In genomic region chr7:43796355-43796754, GRCm38 (mm10) we compare ENCODE assay signal across 11 mouse cellular contexts. TPM values are rescaled to one million over a fixed set of nuclear protein-coding genes. Genes with fewer than 3 reads are reported as not detected.
DNase-seq lines count a peak whose midpoint lies in the region; ATAC-seq and TF ChIP-seq lines count a peak whose summit lies in the region.
"Had no signal": no experiment of that assay in that cellular context is flagged by ENCODE, and none has a peak within 500 bp of the region (broad histone marks: within the 10 kb centered on the region; RNA-seq: fewer than 3 reads in every experiment).

No protein-coding gene starts in this region.

- 0 out of 2 replicates have a peak, but pooled peaks have one; percentile 12 for ATAC-seq in lung, postnatal 0 days
- ATAC-seq in forebrain, embryonic 14.5 days = no peak
- ATAC-seq in limb, embryonic 13.5 days (ENCODE audit: low FRiP score, low read depth) = no peak
- ATAC-seq in stomach, embryonic 15.5 days (ENCODE audit: insufficient read depth, low FRiP score, low read depth) = peak; percentile 11; the same call in 1 of the 2 replicates

- peak; percentile 17 for DNase-seq in lung, postnatal 0 days (ENCODE audit: low spot score)
- DNase-seq in lung, postnatal 25 days (ENCODE audit: low spot score) = no peak
- DNase-seq in forebrain, embryonic 14.5 days (ENCODE audit: low spot score) = no peak
- no peak for DNase-seq in urinary bladder, adult 2 months (ENCODE audit: low spot score)
- DNase-seq in thymus, postnatal 10 days (ENCODE audit: low spot score in 2 of 2) = no peak
- DNase-seq in embryo, embryonic 10.5 days (ENCODE audit: low spot score) = no peak
- DNase-seq: adrenal gland, postnatal 10 days had no signal

- no peaks in the 10 kb centered on the region for H3K9me3 ChIP-seq in lung, postnatal 0 days (ENCODE audit: low read length)
- no peaks in the 10 kb centered on the region for H3K9me3 ChIP-seq in forebrain, embryonic 14.5 days (replicated peaks; ENCODE audit: control insufficient read depth, low read length)
- no peaks in the 10 kb centered on the region for H3K9me3 ChIP-seq in limb, embryonic 13.5 days
- H3K9me3 ChIP-seq in stomach, embryonic 15.5 days = no peaks in the 10 kb centered on the region

- no peak for TF ChIP-seq CTCF in lung, postnatal 0 days (IDR thresholded peaks at IDR 0.05)

- peak overlapping the region; percentile 78 for H3K4me2 ChIP-seq in lung, postnatal 0 days (replicated peaks; ENCODE audit: low read depth, low read length)
- peak overlapping the region; percentile 60 for H3K4me2 ChIP-seq in forebrain, embryonic 14.5 days (ENCODE audit: low read length)
- peak overlapping the region; percentile 78 for H3K4me2 ChIP-seq in limb, embryonic 13.5 days (replicated peaks)
- H3K4me2 ChIP-seq in stomach, embryonic 15.5 days = peak overlapping the region; percentile 93

- TF ChIP-seq EP300 in lung, postnatal 0 days (IDR thresholded peaks at IDR 0.05) = no peak

- H3K4me3 ChIP-seq in lung, postnatal 0 days (ENCODE audit: low read depth, low read length) = peak overlapping the region; percentile 50
- H3K4me3 ChIP-seq in forebrain, embryonic 14.5 days (ENCODE audit: low read depth, low read length) = peak overlapping the region; percentile 40
- H3K4me3 ChIP-seq in limb, embryonic 13.5 days = peak overlapping the region; percentile 53
- peak overlapping the region; percentile 52 for H3K4me3 ChIP-seq in stomach, embryonic 15.5 days (replicated peaks)

- no peak overlapping the region for H3K9ac ChIP-seq in lung, postnatal 0 days (replicated peaks; ENCODE audit: low read depth)
- H3K9ac ChIP-seq in forebrain, embryonic 14.5 days (ENCODE audit: low read length) = peak overlapping the region; percentile 38; the same call in 1 of the 2 replicates
- peak overlapping the region; percentile 64 for H3K9ac ChIP-seq in limb, embryonic 13.5 days
- no peak overlapping the region for H3K9ac ChIP-seq in stomach, embryonic 15.5 days

- WGBS in lung, postnatal 0 days = 8% methylated on average over 8 of the region's 8 CpGs
- 8% methylated on average over 8 of the region's 8 CpGs for WGBS in forebrain, embryonic 14.5 days
- 5% methylated on average over 8 of the region's 8 CpGs for WGBS in limb, embryonic 13.5 days
- 9% methylated on average over 8 of the region's 8 CpGs for WGBS in stomach, embryonic 15.5 days

- H3K36me3 ChIP-seq in lung, postnatal 0 days (ENCODE audit: insufficient read depth, low read length) = no peaks in the 10 kb centered on the region
- no peaks in the 10 kb centered on the region for H3K36me3 ChIP-seq in forebrain, embryonic 14.5 days (ENCODE audit: control insufficient read depth, insufficient read depth, low read length)
- no peaks in the 10 kb centered on the region for H3K36me3 ChIP-seq in limb, embryonic 13.5 days
- H3K36me3 ChIP-seq in stomach, embryonic 15.5 days = no peaks in the 10 kb centered on the region

- H3K27me3 ChIP-seq in lung, postnatal 0 days (replicated peaks; ENCODE audit: insufficient read depth, low read length) = no peaks in the 10 kb centered on the region
- peaks cover 18% of the 10 kb centered on the region for H3K27me3 ChIP-seq in forebrain, embryonic 14.5 days (replicated peaks; ENCODE audit: control insufficient read depth, insufficient read depth, low read length)
- H3K27me3 ChIP-seq in limb, embryonic 13.5 days = peaks cover 56% of the 10 kb centered on the region
- H3K27me3 ChIP-seq in stomach, embryonic 15.5 days (replicated peaks) = 0 out of 2 replicates have a peak, but pooled peaks cover 3% of the 10 kb centered on the region

- peaks cover 4% of the 10 kb centered on the region; the same call in 1 of the 2 replicates for H3K4me1 ChIP-seq in lung, postnatal 0 days (ENCODE audit: insufficient read depth, low read depth, low read length)
- no peaks in the 10 kb centered on the region; the same call in 1 of the 2 replicates for H3K4me1 ChIP-seq in forebrain, embryonic 14.5 days (ENCODE audit: control insufficient read depth, insufficient read depth, low read length)
- H3K4me1 ChIP-seq in limb, embryonic 13.5 days = peaks cover 19% of the 10 kb centered on the region
- peaks cover 7% of the 10 kb centered on the region; the same call in 1 of the 2 replicates for H3K4me1 ChIP-seq in stomach, embryonic 15.5 days

- H3K27ac ChIP-seq in lung, postnatal 0 days (ENCODE audit: low read length) = no peak overlapping the region
- no peak overlapping the region for H3K27ac ChIP-seq in forebrain, embryonic 14.5 days (ENCODE audit: low read depth, low read length)
- H3K27ac ChIP-seq in limb, embryonic 13.5 days = no peak overlapping the region
- no peak overlapping the region for H3K27ac ChIP-seq in stomach, embryonic 15.5 days
- H3K27ac ChIP-seq: macrophage had no signal

RNA-seq across cellular contexts. Expression of gene Klk8, which starts 1.0 kb away (rescaled TPM):
- 41.9 and 47.1 TPM in 2 replicates for polyA plus RNA-seq in lung, postnatal 0 days (2015; fragmentation: Nextera tagmentation; extraction: Ambion mirVana)
- 7.1 and 9.6 TPM in 2 replicates for polyA plus RNA-seq in forebrain, embryonic 14.5 days (2014; fragmentation: Nextera tagmentation; extraction: Ambion mirVana)
- 16.8 and 19.0 TPM in 2 replicates for polyA plus RNA-seq in limb, embryonic 13.5 days (2015; fragmentation: Nextera tagmentation; extraction: Ambion mirVana)
- polyA plus RNA-seq in stomach, embryonic 15.5 days (2015; fragmentation: Nextera tagmentation; extraction: Ambion mirVana) = 17.8 and 24.5 TPM in 2 replicates
- 8.1 and 8.9 TPM in 2 replicates for polyA plus RNA-seq in urinary bladder, adult 2 months (2012; rRNA removed)
- polyA plus RNA-seq: macrophage had no signal

RNA-seq across cellular contexts. Expression of gene Klk9, which starts 4.7 kb away (rescaled TPM):
- 0.15 and 0.25 TPM in 2 replicates for polyA plus RNA-seq in lung, postnatal 0 days (2015; fragmentation: Nextera tagmentation; extraction: Ambion mirVana)
- not detected in 2 replicates for polyA plus RNA-seq in forebrain, embryonic 14.5 days (2014; fragmentation: Nextera tagmentation; extraction: Ambion mirVana)
- polyA plus RNA-seq in limb, embryonic 13.5 days (2015; fragmentation: Nextera tagmentation; extraction: Ambion mirVana) = 0.38 and 0.55 TPM in 2 replicates
- polyA plus RNA-seq in stomach, embryonic 15.5 days (2015; fragmentation: Nextera tagmentation; extraction: Ambion mirVana) = 0.17 and 0.77 TPM in 2 replicates
- 0.04 TPM in 1 of 2 replicates, not detected in the other for polyA plus RNA-seq in urinary bladder, adult 2 months (2012; rRNA removed)
- polyA plus RNA-seq: macrophage; spleen, adult 2 months had no signal

RNA-seq across cellular contexts. Expression of gene Klk7, which starts 14.7 kb away (rescaled TPM):
- not detected in 2 replicates for polyA plus RNA-seq in lung, postnatal 0 days (2015; fragmentation: Nextera tagmentation; extraction: Ambion mirVana)
- polyA plus RNA-seq in forebrain, embryonic 14.5 days (2014; fragmentation: Nextera tagmentation; extraction: Ambion mirVana) = not detected in 2 replicates
- not detected in 2 replicates for polyA plus RNA-seq in limb, embryonic 13.5 days (2015; fragmentation: Nextera tagmentation; extraction: Ambion mirVana)
- polyA plus RNA-seq in stomach, embryonic 15.5 days (2015; fragmentation: Nextera tagmentation; extraction: Ambion mirVana) = not detected in 2 replicates
- not detected in 2 replicates for polyA plus RNA-seq in urinary bladder, adult 2 months (2012; rRNA removed)
- polyA plus RNA-seq: macrophage; spleen, adult 2 months had no signal

RNA-seq across cellular contexts. Expression of gene Klk10, which starts 15.5 kb away (rescaled TPM):
- 2.6 and 4.2 TPM in 2 replicates for polyA plus RNA-seq in lung, postnatal 0 days (2015; fragmentation: Nextera tagmentation; extraction: Ambion mirVana)
- polyA plus RNA-seq in forebrain, embryonic 14.5 days (2014; fragmentation: Nextera tagmentation; extraction: Ambion mirVana) = 0.13 TPM in 1 of 2 replicates, not detected in the other
- 2.0 and 2.1 TPM in 2 replicates for polyA plus RNA-seq in limb, embryonic 13.5 days (2015; fragmentation: Nextera tagmentation; extraction: Ambion mirVana)
- 4.1 and 17.4 TPM in 2 replicates for polyA plus RNA-seq in stomach, embryonic 15.5 days (2015; fragmentation: Nextera tagmentation; extraction: Ambion mirVana)
- 0.49 and 0.59 TPM in 2 replicates for polyA plus RNA-seq in urinary bladder, adult 2 months (2012; rRNA removed)
- polyA plus RNA-seq: macrophage; spleen, adult 2 months had no signal

RNA-seq across cellular contexts. Expression of gene Klk11, which starts 22.0 kb away (rescaled TPM):
- polyA plus RNA-seq in lung, postnatal 0 days (2015; fragmentation: Nextera tagmentation; extraction: Ambion mirVana) = 1.2 and 1.3 TPM in 2 replicates
- polyA plus RNA-seq in forebrain, embryonic 14.5 days (2014; fragmentation: Nextera tagmentation; extraction: Ambion mirVana) = not detected in 2 replicates
- polyA plus RNA-seq in limb, embryonic 13.5 days (2015; fragmentation: Nextera tagmentation; extraction: Ambion mirVana) = 0.27 and 0.70 TPM in 2 replicates
- polyA plus RNA-seq in stomach, embryonic 15.5 days (2015; fragmentation: Nextera tagmentation; extraction: Ambion mirVana) = 4.0 and 8.7 TPM in 2 replicates
- polyA plus RNA-seq in urinary bladder, adult 2 months (2012; rRNA removed) = 0.23 TPM in 1 of 2 replicates, not detected in the other
- polyA plus RNA-seq: macrophage; spleen, adult 2 months had no signal

Comparison
In these comparisons a context has a peak if more than half of its experiments do, and no peak if none do; other contexts are left out.
1. ATAC-seq: peak in lung, postnatal 0 days (single experiment) and stomach, embryonic 15.5 days (single experiment); none in forebrain, embryonic 14.5 days (single experiment) and limb, embryonic 13.5 days (single experiment).
2. H3K9ac ChIP-seq: peak in forebrain, embryonic 14.5 days (single experiment) and limb, embryonic 13.5 days (single experiment); none in lung, postnatal 0 days (single experiment) and stomach, embryonic 15.5 days (single experiment).
3. Peak in every context shown above with its lines, with median percentiles within 50 percentile points of each other: H3K4me2 ChIP-seq and H3K4me3 ChIP-seq.